Mouse (Mus musculus) cerebellum, adult 11-12 months (tissue): Measurements from ENCODE around the gene 9130008F23Rik.

Source experiments
- DNase-seq: peaks from one replicate; pipeline ENCODE4 v3.0.0; 2022

9130008F23Rik gene

GRCm38 (mm10) chr17:40879924-40880691 lies at the start of gene 9130008F23Rik:
9130008F23Rik (minus strand) TSS chr17:40880559.
- no peak for DNase-seq

- no peak for DNase-seq
Observed at GRCm38 (mm10) chr17:40915499-40915898, 35.1 kb upstream of the 9130008F23Rik start.

DNA sequence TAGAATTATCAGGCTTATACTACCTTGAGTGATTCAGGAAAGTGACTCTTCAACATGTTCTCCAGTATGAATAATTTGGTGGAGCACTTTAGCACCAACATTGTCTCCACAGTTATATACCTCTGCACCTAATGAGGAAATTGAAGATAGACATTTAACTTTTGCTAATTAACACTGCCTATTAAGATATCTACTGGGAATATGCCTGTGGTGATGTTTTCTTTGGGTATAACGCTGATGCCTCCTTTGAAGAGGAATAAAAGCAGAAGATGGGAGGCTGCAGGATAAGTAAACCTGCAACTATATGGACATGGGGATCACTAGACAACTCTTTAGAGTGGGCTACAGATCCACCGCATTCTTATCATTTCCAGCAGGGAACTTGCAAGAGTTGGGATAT lies 33.9 kb upstream of the 9130008F23Rik start, which contains the start of gene Glyatl3:
Gene Glyatl3 (minus strand): TSS at position 101 of the 400 bp plus-strand sequence.
- no peak for DNase-seq

DNA sequence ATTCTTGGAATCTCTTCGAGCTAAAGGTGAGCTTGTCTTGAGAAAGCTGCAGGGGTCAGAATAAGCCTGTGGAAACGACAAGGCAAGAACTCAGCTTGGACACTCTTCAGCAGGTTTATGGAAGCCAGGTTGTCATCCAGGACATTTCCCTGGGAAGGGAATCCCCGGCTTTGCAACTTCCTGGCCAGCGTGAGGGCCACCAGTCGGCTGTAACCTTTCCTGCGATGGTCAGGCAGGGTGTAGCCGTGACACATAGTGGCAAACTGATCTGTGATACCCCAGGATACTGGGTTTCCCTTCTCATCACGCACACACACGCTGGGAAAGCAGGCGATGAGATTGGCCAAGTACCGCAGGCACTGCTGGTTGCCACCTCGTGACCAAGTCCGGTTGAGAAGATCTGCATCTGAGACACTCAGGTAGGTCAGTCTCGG lies 24.4 kb upstream of the 9130008F23Rik start:
- DNase-seq, result peak; percentile 61

DNA sequence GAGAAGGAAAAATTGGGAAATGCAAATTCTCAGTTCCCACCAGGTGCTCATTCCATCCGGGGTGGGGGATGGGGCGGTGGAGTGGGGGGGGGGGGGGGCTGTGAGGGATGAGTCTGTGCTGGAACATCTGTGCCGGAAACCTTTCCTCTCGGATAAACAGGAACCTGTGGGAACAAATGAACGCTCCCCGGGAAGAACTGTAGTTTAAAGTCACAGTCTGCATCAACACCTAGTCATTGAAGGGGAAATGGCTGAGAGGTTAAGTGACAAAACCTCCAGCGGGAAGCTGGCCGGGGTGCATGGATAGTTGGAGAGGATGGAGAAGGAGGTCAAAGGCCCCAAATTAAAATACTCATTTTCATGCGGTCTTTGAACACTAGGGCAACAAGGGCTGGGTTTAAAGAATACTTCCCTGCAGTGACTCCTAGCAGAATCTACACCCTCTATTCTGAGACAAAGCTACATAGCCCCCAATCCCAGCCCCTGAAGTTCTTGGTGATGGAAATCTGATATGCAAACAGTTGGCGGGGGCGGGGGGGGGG lies 23.8 kb upstream of the 9130008F23Rik start:
- DNase-seq, result peak; percentile 12

- no peak for DNase-seq
Observed at GRCm38 (mm10) chr17:40903345-40903744, 23.0 kb upstream of the 9130008F23Rik start.

GRCm38 (mm10) chr17:40899783-40900363 lies 19.5 kb upstream of the 9130008F23Rik start:
- no peak for DNase-seq

GRCm38 (mm10) chr17:40896863-40897262 lies 16.5 kb upstream of the 9130008F23Rik start:
- no peak for DNase-seq

GRCm38 (mm10) chr17:40887849-40888536 lies 7.6 kb upstream of the 9130008F23Rik start:
- no peak for DNase-seq

DNA sequence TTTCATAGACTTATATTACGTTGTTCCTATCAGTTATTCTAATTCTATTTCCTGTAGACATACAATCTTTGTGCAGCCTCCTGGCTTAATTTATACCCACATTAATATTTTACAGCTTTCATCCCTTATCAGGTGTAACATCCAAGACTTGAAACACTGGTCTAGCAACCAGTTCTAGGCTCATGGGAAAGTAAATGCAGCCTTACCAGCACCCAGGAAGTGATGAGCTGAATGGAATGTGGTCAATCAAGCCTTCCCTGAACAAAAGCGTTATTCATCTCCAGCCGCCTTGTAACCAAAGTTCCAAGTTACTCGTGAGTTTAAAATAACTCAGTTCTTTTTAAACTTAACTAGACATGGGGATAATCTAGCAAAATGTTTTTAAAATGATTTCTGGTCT lies 4.8 kb upstream of the 9130008F23Rik start:
- no peak for DNase-seq

DNA sequence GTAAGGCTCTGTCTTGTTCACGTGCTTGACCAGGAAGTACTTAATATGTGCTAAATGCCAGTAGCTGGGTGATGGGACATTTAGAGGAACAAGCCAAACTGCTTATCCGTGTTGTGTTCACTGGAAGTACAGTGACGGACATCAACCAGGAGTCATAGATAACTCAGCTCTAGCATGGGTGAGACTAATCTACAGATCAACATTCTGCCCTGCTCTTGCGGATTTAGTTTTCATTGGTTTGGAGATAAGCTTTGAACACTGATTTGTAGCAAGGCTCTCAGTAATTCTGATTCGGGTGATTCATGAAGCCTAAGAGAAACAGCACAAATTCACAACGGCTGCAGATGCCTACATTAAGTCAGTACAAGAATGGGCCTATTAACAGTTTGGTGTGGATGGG lies 1.8 kb upstream of the 9130008F23Rik start:
- no peak for DNase-seq

GRCm38 (mm10) chr17:40879528-40879923 lies 833 bp downstream of the 9130008F23Rik start:
- DNase-seq, result no peak

- DNase-seq, result no peak
Observed at GRCm38 (mm10) chr17:40877741-40878140, 2.6 kb downstream of the 9130008F23Rik start.

DNA sequence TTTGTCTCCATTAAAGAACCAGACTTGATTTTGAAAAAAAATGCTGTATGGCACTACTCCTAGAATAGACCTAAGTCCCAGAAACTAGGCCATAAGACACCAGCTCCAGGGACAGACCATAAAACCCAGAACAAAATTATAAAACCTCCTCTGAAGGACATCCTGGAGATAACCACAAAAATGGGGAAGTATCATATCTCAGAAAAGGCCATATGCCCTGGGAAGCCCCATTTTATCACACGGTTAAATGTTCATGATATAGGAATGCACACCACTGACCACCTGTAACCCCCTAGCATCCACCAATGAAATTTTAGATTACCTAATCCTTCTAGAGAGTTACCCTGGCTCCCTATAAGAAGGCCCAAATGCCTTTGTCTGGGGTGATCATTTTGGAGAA lies 4.8 kb downstream of the 9130008F23Rik start:
- no peak for DNase-seq

GRCm38 (mm10) chr17:40874701-40875100 lies 5.7 kb downstream of the 9130008F23Rik start:
- DNase-seq, result no peak

DNA sequence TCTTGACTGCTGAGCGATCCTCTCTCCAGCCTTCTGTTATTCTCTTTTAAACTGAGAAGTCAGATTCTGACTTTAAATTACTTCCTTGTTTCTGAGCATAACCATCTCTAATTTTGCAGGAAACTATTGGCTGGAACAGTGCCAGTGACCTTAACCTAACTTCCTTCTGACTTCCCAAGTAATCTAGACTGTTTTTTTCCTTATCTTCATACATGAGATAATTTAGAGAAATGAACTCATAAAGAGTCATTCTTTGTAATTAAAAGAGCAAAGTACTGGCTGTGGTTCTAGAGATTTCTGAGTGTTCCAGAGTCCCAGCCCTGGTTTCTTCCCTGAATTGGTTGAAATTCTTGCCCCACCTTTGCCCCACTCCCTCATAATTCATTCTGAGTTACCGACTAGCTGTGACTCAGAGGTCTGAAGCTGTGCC lies 6.8 kb downstream of the 9130008F23Rik start:
- no peak for DNase-seq

- DNase-seq, result no peak
Observed at GRCm38 (mm10) chr17:40872626-40873025, 7.7 kb downstream of the 9130008F23Rik start.

- DNase-seq, result no peak
Observed at GRCm38 (mm10) chr17:40868952-40869747, 11.2 kb downstream of the 9130008F23Rik start.

DNA sequence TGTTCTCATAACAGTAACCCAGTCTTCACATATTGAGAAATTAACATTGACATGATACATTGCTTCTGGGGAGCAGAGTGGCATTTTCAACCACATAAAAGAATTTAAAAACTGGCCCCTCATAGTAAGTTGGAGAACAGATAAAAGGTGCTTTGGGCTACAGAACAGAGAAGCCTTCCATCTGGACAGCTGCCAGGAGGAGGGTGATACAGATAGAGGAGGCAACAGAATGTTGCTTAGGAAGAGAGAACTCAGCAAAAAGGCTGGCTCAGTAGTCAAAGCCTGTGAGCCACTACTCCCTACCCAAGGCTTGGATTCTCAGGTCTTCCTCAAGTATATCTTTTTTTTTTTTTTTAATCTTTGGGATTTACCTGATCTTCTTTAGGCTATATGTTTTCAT lies 25.3 kb downstream of the 9130008F23Rik start:
- no peak for DNase-seq

DNA sequence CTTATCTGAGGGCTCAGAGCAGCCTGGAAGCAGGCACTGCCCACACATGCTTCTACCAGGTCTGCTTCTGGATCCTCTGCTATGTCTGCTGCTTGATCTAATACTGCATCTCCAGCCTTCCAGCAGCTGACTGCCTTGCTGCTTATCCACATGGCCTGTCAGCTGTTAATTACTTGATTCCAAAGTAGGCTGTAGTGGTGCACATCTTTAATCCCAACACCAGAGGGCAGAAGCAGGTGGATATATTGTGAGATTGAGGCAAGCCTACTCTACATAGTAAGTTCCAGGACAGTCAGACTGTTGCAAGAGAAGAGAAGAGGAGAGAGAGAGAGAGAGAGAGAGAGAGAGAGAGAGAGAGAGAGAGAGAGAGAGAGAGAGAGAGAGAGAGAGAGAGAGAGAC lies 43.1 kb downstream of the 9130008F23Rik start:
- DNase-seq, result no peak

GRCm38 (mm10) chr17:40831870-40832269 lies 48.5 kb downstream of the 9130008F23Rik start:
- no peak for DNase-seq
